Mouse (Mus musculus) WW6 (cell line): ENCODE results near the gene Slc22a16.

Source experiments
- DNase-seq: peaks from one replicate; pipeline ENCODE4 v3.0.0-alpha.2; 2013; ENCODE audit warnings: low read depth, low spot score

Slc22a16 gene

DNA sequence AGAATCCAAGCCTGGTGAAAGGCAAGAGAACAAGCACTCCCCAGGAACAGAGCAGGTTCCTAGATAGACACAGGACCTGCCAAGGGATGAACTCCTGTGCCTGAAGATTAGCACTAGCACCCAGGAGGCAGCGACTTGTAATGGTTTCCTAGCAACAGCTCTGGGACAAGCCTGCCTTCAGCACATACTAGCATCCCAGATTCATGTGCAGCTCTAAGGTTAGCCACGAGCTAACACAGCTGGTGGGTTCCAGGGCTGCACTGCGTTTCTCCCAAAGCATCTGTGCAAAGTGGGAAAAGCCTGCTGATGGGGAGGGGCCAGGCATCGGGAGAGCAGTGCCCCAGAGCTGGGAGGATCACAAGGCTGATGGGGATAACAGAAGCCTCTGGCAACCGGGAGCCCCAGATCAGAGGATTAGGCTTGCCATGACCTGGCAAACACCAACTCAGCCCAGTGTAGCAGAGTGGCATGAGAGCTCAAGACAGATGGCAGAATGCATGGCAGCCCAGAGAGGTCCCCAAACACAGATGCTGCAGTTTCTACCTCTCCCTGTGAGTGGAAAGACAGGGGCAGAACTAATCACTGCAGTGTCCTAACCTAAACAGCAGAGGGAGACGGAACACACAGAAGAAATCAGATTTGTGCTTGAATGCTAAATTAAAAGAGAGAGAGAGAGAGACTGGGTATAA lies 34.7 kb downstream of the Slc22a16 start:
- no peak for DNase-seq

DNA sequence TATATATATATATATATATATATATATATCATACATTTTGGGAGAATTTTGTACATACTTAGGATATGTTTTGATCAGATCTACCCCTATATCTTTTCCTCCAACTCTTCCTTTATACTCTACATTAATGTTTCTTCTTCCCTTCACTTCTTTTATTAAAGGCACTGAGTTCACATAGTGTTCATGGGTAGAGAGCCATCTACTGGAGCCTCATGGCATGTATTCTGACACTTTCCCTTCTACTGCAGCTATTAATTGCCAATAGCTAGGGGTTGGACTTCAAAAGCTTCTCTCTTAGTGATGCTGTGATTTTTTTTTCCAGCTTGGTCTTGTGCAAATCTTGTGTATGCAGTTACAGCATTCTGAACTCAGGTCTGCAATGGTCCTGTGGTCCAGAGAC lies 47.8 kb downstream of the Slc22a16 start:
- no peak for DNase-seq

DNA sequence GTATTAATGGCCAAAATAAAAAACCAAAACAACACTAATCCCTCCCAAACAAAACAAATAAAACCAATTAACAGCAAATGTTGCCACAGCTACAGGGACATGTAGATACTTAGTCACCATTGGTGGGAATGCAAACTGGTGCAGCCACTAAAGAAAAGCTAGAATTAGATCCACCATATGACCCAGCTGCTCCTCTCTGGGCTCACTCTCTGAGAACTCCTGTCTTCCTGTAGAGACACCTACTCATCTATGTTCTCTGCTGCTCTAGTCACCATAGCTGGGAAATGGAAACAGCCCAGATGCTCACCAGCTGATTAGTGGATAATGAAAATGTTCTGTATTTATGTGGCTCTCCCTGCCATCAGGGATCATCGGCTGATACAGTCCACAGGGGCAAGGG lies 49.6 kb downstream of the Slc22a16 start:
- no peak for DNase-seq

DNA sequence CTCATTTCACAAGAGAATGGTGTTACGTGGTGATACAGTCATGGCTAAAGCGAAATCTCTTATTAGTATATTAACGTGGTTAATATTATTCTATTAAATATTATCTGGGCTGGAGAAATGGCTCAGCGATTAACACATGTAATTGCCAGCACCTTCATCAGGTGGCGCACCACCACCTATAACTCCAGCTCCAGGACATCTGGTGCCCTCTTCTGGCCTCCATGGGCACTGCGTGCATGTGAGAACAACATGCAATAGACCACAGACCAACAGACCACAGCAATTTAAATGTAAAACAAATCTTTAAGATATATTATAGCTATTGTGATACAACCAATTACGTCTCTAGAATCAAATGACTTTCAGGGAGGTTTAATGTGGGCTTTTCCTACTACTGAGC lies 59.0 kb downstream of the Slc22a16 start:
- no peak for DNase-seq

DNA sequence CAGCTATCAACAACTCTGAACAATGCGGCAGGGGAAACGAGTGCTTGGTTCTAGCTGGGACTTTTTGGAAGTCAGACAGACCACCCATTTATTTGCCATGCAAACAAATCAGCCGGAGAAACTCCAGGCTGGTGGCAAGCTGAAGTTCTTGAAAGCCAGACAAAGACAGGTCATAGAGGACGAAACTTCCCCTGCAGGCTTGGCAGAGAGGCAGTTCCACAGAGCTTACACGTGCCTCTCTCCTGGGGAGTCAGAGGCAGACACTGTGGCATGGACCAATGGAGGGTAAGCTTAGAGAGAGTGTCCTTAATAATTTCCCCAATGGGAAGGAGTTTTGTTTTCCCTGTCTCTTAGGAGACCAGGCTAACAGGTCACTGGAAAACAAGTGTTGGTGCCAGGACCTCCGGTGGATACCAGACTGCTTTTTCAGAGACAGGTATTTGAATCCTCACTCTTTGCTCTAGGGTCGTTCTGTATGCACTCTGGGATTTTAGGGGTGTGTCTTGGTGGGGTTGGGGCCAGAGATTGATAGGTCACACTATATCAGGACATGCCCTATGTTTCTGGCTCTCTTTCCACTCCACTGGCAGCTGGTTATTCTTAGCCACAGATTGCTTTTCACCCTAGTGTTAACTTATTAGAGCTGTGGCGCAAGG lies 59.6 kb downstream of the Slc22a16 start, which contains the start of gene Ddo:
Gene Ddo (plus strand): TSS at position 356 of the 656 bp plus-strand sequence.
- no peak for DNase-seq

DNA sequence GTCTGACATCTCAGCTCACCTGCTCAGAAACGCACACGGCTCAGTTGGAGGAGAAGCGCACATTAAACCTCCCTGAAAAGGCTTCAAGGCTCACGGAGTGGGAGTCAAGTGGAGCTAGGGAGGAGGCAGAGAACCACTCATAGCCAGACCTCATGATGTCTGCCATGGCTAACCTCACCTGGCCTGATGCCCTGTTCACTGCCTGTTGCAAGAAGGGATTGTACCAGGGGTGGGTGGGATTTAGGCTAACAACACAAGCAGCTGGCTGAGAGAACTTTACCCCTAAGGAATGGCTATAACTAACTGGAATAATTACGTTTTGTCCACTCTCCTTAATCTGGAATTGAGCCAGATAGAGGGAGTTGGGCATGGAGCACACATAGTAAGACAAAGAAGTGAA lies 60.3 kb downstream of the Slc22a16 start:
- no peak for DNase-seq

DNA sequence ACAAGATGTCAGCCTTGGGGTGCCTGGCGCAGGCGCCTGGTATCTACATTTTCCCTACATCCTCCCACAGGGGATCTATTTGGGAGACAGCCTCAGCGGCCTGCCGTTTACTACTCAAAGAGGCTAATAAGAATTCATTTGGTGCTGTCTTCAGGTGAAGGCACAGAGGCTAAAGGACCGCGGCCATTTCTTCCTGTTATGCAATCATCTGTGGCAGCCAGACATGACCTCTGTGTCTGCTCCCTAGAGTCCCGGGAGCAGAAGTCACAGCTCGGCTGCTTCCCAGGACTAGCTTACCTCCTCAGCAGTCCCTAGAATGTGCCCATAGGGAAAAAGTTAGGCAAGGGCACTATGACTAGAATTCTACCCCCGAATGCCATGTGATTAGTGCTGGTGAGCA lies 60.8 kb downstream of the Slc22a16 start:
- no peak for DNase-seq

DNA sequence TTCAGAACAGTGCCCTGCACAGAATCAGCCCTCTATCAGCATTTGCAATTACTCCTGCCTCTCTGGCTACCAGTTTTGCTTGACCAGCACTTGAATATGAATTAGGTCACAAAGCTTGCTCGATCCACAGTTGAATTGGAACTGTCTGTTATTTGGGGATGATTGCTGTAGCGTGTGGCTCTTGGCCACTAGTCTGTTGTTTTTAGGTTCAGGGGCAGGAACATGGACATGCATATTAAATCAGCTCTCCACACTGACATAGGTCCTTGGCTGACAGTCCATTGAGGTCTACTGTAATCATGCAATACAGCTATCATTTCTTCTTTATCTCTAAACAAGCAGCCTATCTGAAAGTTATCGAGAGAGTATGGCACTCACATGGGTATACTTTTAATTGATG lies 62.0 kb downstream of the Slc22a16 start:
- DNase-seq, result no peak

DNA sequence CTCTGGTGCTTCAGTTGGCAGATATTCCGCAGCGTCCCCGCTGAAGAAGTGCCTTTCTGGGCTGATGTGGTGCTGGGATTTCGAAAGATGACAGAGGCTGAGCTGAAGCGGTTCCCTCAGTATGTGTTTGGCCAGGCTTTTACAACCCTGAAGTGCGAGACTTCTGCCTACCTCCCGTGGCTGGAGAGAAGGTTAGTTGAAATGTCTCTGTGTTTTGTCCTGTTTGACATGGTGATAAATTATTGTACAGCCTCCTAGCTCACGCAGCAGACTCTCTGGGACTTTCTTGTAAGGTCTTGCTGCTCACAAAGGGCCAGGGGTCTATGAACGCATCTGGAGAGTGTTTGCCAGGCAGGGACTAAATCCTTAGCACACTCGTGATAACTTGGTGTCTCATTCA lies 67.2 kb downstream of the Slc22a16 start:
- no peak for DNase-seq

DNA sequence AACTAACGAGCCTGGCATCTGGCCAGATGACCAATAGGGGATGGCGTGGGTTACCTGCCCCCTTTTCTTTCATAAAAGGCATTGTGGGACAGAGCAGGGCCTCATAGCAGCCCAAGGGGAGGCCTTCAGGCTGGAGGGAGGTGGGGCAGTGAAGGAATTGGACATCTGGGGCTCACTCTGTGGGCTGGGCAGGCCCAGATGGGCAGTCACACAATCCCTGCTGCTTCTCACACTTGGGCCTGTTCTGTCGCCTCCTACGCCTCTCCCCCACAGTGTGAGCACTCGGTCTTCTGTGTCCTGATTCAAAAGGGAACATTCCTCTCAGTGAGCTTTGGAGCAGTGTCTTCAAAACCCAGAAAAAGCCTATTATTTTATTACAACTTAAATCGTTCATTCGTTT lies 68.1 kb downstream of the Slc22a16 start:
- DNase-seq, result no peak

DNA sequence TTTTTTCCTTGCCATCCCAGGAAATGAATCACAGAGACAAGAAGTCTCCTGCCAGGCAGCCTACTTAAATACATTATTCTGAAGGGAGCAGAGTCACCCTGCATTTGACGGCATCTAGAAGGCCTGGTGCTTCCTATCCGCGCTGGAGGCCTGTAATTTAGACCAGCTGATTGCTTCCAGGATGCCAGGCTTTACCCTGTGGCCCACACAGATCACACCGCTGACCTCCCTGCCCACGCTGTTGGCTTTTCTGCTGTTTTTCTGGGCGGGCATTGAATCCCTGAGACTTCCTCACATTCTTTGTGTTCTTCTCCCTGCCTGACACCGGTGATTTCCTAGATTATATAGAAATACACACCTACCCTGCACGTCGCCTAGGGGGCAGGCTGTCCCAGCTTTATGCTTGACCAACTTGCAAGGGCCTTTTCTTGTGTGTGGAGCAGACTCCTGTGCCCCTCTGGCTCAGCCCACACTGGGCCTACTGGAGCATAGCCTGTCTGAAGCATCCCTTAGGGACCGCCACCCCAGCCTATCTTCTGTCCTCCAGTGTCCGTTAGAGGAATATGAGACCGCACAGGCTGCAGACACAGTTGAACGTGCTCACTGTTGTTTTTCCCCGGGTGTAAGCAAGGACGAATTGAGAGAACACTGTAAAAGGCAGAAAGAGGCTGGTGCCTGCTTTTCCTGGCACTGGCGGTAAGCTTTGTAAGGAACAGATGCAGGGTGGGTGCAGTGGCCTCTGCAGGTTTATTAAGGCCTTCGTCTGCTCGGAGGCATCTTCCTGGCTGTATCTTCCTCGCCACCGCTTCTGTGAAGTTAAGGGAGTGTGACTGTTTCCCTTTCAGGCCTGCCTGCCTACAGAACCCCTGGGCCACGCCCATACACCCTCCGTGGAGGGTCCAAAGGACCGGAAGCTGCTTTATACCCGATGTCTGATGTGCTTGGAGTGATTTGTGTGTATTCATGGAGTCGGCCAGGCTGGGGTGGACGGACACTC lies 69.0 kb downstream of the Slc22a16 start:
- DNase-seq, result no peak

DNA sequence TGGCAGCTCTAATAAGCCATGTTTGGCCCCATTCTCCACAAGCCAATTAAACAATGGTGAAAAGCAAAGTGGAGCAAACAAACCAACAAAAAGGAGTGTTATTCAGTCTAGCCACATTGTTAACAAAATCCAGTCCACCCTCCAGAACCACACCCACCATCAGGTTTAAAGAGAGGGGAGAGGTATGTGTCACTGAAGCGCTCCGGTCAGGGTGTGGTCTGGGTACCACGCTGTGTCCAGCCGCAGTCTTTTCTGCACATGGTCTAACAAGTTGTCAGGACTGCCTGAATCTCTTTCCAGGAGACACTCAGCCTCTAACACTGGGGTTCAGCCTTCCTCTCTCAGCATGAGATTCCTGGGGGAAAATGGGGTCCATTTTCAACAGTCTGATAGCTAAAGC lies 70.3 kb downstream of the Slc22a16 start:
- DNase-seq, result no peak

DNA sequence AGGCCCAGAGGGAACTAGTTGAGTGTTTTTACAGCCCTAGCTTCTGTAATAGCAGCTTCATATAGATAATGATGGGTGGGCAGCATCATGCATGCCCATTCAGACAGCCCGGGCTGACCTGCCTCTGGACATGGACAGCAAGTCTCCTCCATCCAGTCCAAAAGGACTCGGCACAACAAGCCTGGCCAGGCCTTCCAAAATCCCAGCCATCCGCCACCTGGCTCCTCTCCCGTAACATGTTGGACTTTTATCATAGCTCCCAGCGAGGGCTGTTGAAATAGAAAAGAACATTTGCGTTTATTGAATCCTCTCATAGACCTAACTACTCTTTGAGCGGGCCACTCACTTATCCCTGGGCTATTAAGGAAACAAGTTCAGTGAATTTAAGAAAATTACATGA lies 71.8 kb downstream of the Slc22a16 start:
- no peak for DNase-seq

DNA sequence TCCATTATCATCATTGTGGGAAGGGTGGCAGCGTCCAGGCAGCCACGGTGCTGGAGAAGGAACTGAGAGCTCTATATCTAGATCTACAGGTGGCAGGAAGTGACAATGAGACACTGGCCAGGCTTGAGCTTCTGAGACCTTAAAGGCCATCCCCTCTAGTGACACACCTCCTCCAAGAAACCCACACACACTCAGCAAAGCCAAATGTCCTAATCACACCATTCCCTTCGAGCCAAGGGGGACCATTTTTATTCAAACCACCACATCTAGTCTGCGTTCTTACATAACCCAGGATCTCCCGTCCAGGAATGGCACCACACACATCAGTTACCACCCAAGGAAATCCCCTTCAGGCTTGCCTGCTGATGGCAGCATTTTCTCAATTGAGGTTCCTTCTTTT lies 73.0 kb downstream of the Slc22a16 start:
- no peak for DNase-seq

DNA sequence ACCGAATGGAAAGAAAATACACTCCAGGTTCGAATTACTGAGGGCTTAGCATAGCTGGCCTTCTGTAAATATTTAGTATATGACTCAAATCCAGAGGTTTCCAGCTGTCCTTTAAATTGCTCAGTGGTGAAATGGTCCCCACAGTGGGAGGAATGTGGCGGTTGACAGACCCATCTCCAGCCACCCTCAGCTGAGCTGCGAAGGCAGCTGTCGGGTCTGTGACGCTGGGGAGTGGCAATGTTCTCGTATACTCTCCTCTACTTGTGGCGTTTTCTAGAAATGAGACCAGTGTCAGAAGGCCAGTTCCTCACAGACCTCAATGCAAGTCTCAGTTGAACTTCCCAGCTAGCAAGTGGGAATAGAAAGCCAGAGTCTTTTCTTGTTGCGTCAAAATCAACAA lies 74.3 kb downstream of the Slc22a16 start:
- no peak for DNase-seq

DNA sequence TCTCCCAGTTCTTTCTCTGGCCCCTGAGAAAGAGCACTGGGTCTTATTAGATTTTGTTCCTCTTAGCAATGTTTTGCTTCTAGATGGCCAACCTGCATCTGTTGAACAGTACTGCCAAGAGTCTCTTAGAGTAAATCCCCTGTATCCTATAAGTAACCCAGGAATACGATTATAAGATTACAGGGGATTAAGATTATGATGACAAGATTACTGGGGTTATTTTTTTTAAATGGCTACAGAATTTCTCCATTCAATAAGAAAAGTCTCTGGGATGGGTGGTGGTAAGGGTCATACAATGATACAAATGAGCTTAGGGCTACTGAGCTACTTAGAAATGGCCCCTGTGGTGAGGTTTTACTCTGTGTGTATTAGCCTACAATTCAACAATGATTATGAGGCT lies 75.2 kb downstream of the Slc22a16 start:
- DNase-seq, result no peak

DNA sequence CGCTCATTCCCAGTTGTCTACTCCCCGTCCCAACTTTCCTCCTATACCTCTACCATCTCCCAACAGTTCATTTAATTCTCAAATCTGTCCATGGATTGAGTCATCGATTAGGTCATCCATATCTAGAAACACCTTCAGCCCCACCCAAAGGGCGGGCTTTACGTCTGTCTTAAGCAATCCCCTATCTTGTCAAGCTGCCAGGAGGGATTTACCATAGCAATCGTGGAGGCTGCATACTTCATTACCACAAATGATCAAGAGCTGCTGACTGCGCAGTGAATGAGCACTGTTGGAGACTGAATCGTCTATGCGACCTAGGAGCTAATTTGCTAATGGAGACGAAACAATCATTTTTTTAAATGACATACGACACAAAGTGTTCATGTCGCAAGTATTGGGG lies 78.6 kb downstream of the Slc22a16 start:
- no peak for DNase-seq

DNA sequence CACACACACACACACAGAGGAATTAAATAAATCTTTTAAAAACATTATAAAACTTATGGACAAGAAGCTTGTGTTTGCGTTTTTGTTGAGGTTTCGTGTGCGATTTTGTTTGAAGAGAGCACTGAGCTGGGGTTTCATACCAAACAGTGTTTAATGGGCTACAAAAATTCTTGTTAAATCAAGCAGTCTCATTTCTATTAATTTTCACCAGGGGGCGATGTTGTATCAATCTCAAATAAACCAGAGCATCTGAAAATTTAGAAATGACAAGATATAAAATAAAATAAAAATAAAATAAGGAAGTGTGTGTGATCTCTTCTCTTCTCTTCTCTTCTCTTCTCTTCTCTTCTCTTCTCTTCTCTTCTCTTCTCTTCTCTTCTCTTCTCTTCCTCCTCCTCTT lies 79.5 kb downstream of the Slc22a16 start:
- DNase-seq, result no peak

DNA sequence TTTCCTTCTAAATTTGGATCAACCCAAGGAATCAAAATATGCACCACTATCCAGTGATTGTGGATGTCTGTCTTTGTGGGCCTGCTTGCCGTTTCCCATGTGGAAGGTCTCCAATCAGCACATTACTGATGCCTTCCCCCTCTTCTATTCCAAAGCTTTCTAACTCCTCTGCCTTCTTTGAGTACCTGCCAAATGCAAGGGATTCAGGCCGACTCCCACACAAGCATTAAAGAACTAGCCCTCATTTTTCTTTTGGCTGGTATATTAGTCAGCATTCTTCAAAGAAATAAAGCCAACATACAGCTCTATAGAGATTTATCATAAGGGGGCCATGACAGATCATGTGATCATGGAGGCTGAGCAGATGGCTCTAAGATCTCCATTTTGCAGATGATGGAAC lies 81.5 kb downstream of the Slc22a16 start:
- no peak for DNase-seq
